Mouse (Mus musculus) stomach, embryonic 15.5 days (tissue): ENCODE data around the gene Stx16. TPM values are rescaled to one million over a fixed set of nuclear protein-coding genes. Genes with fewer than 3 reads are reported as not detected.

Experiments
- ATAC-seq: fragments of 200-750 bp; cut with Nextera tagmentation; 2 replicates; pipeline ENCODE4 v1.8.0; 2017; ENCODE audit warnings: low read depth, moderate number of reproducible peaks, moderate TSS enrichment; ENCODE audit not compliant: insufficient read depth, low FRiP score
- H3K27ac ChIP-seq: fragments of 300-500 bp; sonication (generic); 2 replicates; pipeline ENCODE4 v1.5.1; 2015; ENCODE audit warnings: mild to moderate bottlenecking, inconsistent platforms
- H3K27me3 ChIP-seq: fragments of 300-500 bp; sonication (generic); replicated peaks from 2 replicates; pipeline ENCODE4 v1.6.1; 2015; ENCODE audit warnings: inconsistent platforms
- H3K36me3 ChIP-seq: fragments of 300-500 bp; sonication (generic); 2 replicates; pipeline ENCODE4 v1.6.1; 2015; ENCODE audit warnings: inconsistent platforms
- H3K4me1 ChIP-seq: fragments of 300-500 bp; sonication (generic); 2 replicates; pipeline ENCODE4 v1.6.1; 2015; ENCODE audit warnings: inconsistent platforms
- H3K4me2 ChIP-seq: fragments of 300-500 bp; sonication (generic); 2 replicates; pipeline ENCODE4 v1.6.1; 2015; ENCODE audit warnings: mild to moderate bottlenecking, inconsistent platforms
- H3K4me3 ChIP-seq: fragments of 300-500 bp; sonication (generic); replicated peaks from 2 replicates; pipeline ENCODE4 v1.5.1; 2015; ENCODE audit warnings: inconsistent platforms
- H3K9ac ChIP-seq: fragments of 300-500 bp; sonication (generic); 2 replicates; pipeline ENCODE4 v1.6.1; 2015; ENCODE audit warnings: inconsistent platforms
- H3K9me3 ChIP-seq: fragments of 300-500 bp; sonication (generic); 2 replicates; pipeline ENCODE4 v1.6.1; 2016; ENCODE audit warnings: inconsistent platforms
- WGBS: fragments of 180-500 bp; shearing (Covaris S2); methylation state at CpG from one replicate; pipeline ENCODE4 v1.1.7; 2015; 5-methylcytosine and 5-hydroxymethylcytosine counted together
- polyA plus RNA-seq: library from polyadenylated mRNA; unstranded; fragments of >200 nt; fragmentation: Nextera tagmentation; extraction: Ambion mirVana; gene quantifications from 2 replicates; pipeline ENCODE4 v1.2.1, GENCODE M21; 2015

Gene Stx16
- polyA plus RNA-seq, 1 experiment from 2014 or later = 12.0 TPM

DNA sequence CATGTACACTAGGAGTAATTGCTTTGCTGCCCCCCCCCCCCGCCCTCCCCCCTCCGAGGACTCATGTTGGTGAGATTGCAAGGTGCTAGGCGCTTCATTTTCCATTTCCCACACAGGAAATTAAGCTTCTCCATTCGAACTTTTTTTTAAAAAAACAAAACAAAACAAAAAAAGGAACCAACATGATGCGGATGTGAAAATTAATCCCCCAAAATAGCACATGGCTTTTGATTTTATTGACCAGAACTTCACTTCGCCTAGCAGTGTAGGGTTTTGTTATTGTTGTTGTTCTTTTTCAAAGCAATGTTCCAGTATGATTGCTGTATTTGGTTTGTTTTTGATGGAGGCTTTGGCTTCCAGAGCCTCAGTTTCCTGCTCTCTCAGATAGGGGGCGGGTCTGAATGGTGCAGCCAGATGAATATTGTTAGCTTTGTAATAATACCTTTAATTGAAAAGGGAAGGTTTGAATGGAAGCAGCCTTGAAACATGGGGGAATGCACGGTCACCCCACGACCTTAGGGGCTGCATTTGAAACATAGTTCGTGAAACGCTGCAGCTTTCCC, 1.7 kb downstream of the Stx16 start:
- Histone ChIP-seq H3K27ac (peak overlapping the region; percentile 97), H3K4me3 (peak overlapping the region; percentile 75), H3K27me3 (no peaks in the 10 kb centered on the region), H3K9me3 (no peaks in the 10 kb centered on the region), H3K36me3 (no peaks in the 10 kb centered on the region), H3K4me1 (peaks cover 22% of the 10 kb centered on the region), H3K4me2 (peak overlapping the region; percentile 85), H3K9ac (peak overlapping the region; percentile 6; the same call in 1 of the 2 replicates)
- 10% methylated on average over 11 of the region's 11 CpGs for WGBS
- no peak for ATAC-seq

- H3K4me2 ChIP-seq = no peak overlapping the region
- H3K27ac ChIP-seq = 0 out of 2 replicates have a peak overlapping the region, but pooled peaks have one; percentile 42
- WGBS = 67% methylated on average over 5 of the region's 5 CpGs
- no peaks in the 10 kb centered on the region for H3K36me3 ChIP-seq
- H3K4me3 ChIP-seq = no peak overlapping the region
- H3K9me3 ChIP-seq = no peaks in the 10 kb centered on the region
- H3K27me3 ChIP-seq = no peaks in the 10 kb centered on the region
- no peak for ATAC-seq
- H3K9ac ChIP-seq = no peak overlapping the region
- H3K4me1 ChIP-seq = peaks cover 14% of the 10 kb centered on the region; the same call in 1 of the 2 replicates
Observed at GRCm38 (mm10) chr2:174081833-174082232, 5.7 kb downstream of the Stx16 start.

DNA sequence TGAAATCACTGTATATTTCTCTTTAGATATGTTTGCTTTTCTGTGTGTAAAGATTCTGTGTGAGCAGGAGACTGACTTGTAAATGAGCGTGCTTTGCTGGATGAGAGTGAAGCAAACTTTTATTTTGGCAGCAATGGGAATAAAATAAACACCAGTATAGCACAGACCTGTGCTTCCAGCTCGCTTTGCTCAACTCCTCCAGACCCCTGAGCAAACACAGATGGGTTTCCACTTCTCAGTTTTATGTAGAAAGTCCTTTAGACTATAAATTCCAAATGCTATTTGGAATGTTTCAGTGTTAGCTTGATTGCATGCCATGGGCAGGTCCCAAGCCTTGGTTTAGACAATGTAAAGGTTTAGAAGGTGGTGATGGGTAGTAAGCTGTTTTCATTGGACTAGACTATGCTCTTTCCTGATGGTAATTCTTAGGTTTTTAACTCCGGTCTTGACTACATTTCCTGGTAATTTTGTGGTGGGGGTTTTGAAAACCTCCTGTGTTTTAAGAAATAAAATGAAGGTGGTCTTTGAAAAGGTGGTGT, 6.3 kb downstream of the Stx16 start:
- ATAC-seq = no peak
- 42% methylated on average over 3 of the region's 3 CpGs for WGBS
- Histone ChIP-seq H3K9ac (no peak overlapping the region), H3K36me3 (no peaks in the 10 kb centered on the region), H3K4me3 (no peak overlapping the region), H3K27ac (peak overlapping the region; percentile 42), H3K4me2 (no peak overlapping the region), H3K4me1 (peaks cover 11% of the 10 kb centered on the region; the same call in 1 of the 2 replicates), H3K27me3 (no peaks in the 10 kb centered on the region), H3K9me3 (no peaks in the 10 kb centered on the region)

DNA sequence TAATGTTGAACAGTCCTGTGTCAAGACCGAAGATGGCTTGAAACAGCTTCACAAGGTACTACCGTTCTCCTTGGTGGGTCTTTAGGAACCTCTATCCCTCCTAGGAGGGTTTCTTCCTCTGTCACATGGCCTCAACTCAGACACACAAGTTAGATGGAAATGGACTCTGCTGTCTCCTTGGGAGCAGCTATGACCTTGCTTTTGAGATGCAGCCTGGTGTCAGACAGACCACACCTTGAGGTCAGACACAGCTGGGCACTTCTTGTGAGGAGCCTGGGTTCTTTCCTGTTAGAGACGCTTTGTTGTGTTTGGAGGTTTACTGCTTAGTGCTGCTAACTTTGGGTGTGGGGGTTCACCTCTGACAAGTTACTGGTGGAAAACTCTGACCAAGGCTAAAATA, 19.0 kb downstream of the Stx16 start:
- 93% methylated on average over 3 of the region's 3 CpGs for WGBS
- no peak overlapping the region for H3K4me2 ChIP-seq
- H3K27me3 ChIP-seq = no peaks in the 10 kb centered on the region
- H3K4me3 ChIP-seq = no peak overlapping the region
- peaks cover 47% of the 10 kb centered on the region for H3K36me3 ChIP-seq
- H3K4me1 ChIP-seq = no peaks in the 10 kb centered on the region
- H3K9me3 ChIP-seq = no peaks in the 10 kb centered on the region
- no peak for ATAC-seq
- H3K27ac ChIP-seq = no peak overlapping the region
- H3K9ac ChIP-seq = no peak overlapping the region

DNA sequence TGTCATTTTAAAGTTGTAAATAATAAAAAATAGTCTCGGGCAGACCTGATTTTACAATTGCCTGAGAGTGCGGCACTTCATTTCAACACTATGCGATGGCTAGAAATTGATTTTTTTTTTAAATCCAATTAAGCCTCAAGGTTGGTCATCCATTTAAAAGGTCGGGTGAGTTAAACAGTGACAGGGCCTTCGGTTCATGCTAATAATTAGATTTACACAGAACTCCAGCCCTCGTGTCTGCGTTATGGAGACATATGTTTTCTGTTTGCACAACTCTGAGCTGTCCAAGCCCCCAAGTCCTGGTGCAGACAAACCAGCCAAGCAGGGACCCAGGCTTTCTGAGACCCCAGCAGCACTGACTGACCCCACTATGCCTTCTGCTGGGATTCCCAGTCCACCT, 26.3 kb downstream of the Stx16 start:
- 0 out of 2 replicates have a peak, but pooled peaks cover 12% of the 10 kb centered on the region for H3K36me3 ChIP-seq
- H3K4me2 ChIP-seq = no peak overlapping the region
- no peaks in the 10 kb centered on the region for H3K9me3 ChIP-seq
- 64% methylated on average over 7 of the region's 7 CpGs for WGBS
- no peak overlapping the region for H3K9ac ChIP-seq
- 0 out of 2 replicates have a peak, but pooled peaks have one; percentile 31 for ATAC-seq
- H3K27ac ChIP-seq = no peak overlapping the region
- H3K4me1 ChIP-seq = no peaks in the 10 kb centered on the region
- H3K27me3 ChIP-seq = no peaks in the 10 kb centered on the region
- H3K4me3 ChIP-seq = no peak overlapping the region

DNA sequence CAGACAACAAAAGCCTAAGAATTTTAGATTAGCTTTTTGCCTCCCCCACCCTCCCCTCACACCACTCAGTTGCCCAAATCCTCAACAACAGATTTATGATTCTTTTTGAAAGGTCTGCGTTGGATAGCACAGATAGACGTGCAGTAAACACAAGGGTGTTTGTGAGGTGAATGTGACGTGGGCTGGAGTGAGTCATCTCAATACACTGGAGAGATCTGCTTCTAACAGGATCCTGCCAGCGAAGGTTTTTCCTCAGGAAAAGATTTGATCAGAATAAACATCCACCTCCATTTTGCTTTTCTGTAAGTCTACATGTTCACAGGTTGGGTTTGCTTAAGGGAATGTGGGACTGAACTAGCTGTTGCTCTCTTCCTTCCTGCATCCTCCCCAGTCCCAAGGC, 27.4 kb downstream of the Stx16 start:
- Histone ChIP-seq H3K27ac (no peak overlapping the region), H3K4me1 (no peaks in the 10 kb centered on the region), H3K9me3 (no peaks in the 10 kb centered on the region), H3K4me3 (no peak overlapping the region), H3K27me3 (no peaks in the 10 kb centered on the region), H3K4me2 (no peak overlapping the region), H3K9ac (no peak overlapping the region), H3K36me3 (0 out of 2 replicates have a peak, but pooled peaks cover 9% of the 10 kb centered on the region)
- 67% methylated on average over 4 of the region's 4 CpGs for WGBS
- ATAC-seq = no peak

DNA sequence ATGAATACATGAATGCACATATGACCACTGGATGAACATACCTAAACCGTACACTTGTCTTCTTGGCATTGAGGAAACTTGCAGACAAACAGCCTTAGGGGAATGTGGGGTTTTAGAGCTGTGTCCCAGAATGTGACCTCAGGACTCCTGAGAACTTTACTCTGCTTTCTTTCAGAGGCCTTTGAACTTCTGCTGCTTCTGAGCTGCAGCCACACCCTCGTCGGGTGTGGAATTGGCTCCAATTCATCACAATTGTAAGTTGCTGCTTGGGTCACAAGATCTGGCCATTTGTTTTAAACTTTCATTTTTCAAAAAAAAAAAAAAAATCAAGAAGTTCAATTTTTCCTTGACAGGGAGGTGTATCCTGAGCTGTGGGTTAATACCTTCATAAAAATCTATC, 31.3 kb downstream of the Stx16 start:
- ATAC-seq = no peak
- H3K9ac ChIP-seq = no peak overlapping the region
- H3K27ac ChIP-seq = no peak overlapping the region
- H3K4me3 ChIP-seq = no peak overlapping the region
- no peak overlapping the region for H3K4me2 ChIP-seq
- no peaks in the 10 kb centered on the region for H3K36me3 ChIP-seq
- H3K4me1 ChIP-seq = peaks cover 10% of the 10 kb centered on the region; the same call in 1 of the 2 replicates
- no peaks in the 10 kb centered on the region for H3K27me3 ChIP-seq
- 54% methylated on average over 3 of the region's 3 CpGs for WGBS
- H3K9me3 ChIP-seq = no peaks in the 10 kb centered on the region

- Histone ChIP-seq H3K4me1 (peaks cover 10% of the 10 kb centered on the region; the same call in 1 of the 2 replicates), H3K27me3 (no peaks in the 10 kb centered on the region), H3K27ac (peak within 1 kb of the TSS; percentile 63), H3K9ac (peak within 1 kb of the TSS; percentile 74), H3K4me2 (peak within 1 kb of the TSS; percentile 91), H3K36me3 (peaks cover 10% of the 10 kb centered on the region; the same call in 1 of the 2 replicates), H3K4me3 (peak within 1 kb of the TSS; percentile 61), H3K9me3 (no peaks in the 10 kb centered on the region)
- 3% methylated on average over 83 of the region's 90 CpGs for WGBS
- ATAC-seq = peak; percentile 92
Observed at GRCm38 (mm10) chr2:174109991-174110782, 34.1 kb downstream of the Stx16 start, which contains the start of gene Npepl1. Gene Npepl1, plus strand, starts transcription at chr2:174110349.

GRCm38 (mm10) chr2:174110783-174111549, 34.9 kb downstream of the Stx16 start:
- 48% methylated on average over 33 of the region's 33 CpGs for WGBS
- Histone ChIP-seq H3K27ac (peak overlapping the region; percentile 40), H3K4me3 (peak overlapping the region; percentile 61), H3K9me3 (no peaks in the 10 kb centered on the region), H3K9ac (peak overlapping the region; percentile 74), H3K36me3 (peaks cover 14% of the 10 kb centered on the region; the same call in 1 of the 2 replicates), H3K27me3 (no peaks in the 10 kb centered on the region), H3K4me1 (peaks cover 10% of the 10 kb centered on the region; the same call in 1 of the 2 replicates), H3K4me2 (peak overlapping the region; percentile 91)
- ATAC-seq = peak; percentile 24

- no peak for ATAC-seq
Observed at GRCm38 (mm10) chr2:174112931-174113330, 36.8 kb downstream of the Stx16 start.

DNA sequence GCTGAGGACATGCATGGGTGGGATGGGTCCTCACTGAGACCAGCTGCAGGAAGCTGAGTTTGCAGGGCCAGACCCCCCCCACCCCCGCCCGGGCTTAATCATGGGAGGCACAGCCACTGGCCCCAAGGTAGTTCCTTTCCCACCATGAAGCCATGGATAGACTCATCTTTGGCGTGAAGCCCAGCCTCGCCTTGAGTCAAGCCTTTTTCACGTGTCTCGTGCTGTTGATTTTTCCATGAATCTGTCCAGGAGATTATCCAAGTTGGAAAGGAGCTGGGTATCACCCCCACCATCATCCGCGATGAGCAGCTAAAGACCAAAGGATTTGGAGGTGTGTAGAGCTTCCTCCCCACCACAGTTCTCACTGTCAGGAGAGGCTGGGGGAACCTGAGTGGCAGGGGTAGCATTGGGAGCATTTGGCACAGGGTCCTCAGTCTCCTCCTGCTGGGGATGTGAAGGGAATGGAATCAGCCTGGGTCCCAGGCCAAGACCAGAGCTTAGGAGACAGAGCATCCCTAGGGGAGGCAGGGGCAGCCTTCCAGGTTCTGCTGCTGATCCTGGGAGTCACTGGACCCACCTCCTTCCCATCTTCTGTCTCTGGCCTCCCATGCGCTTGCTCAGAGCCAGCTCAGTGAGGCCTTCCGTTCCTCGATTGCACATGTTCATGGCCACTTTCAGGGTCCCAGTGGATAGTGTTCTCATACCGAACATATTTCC, 38.2 kb downstream of the Stx16 start:
- Histone ChIP-seq H3K36me3 (peaks cover 36% of the 10 kb centered on the region), H3K4me2 (no peak overlapping the region), H3K27me3 (no peaks in the 10 kb centered on the region), H3K4me3 (no peak overlapping the region), H3K27ac (no peak overlapping the region), H3K9ac (no peak overlapping the region), H3K4me1 (peaks cover 10% of the 10 kb centered on the region; the same call in 1 of the 2 replicates), H3K9me3 (no peaks in the 10 kb centered on the region)
- no peak for ATAC-seq
- 86% methylated on average over 12 of the region's 12 CpGs for WGBS

More at GRCm38 (mm10) chr2:174112931-174113330, 36.8 kb downstream of the Stx16 start:
- Histone ChIP-seq H3K9ac (no peak overlapping the region), H3K36me3 (peaks cover 28% of the 10 kb centered on the region; the same call in 1 of the 2 replicates), H3K9me3 (no peaks in the 10 kb centered on the region), H3K4me3 (no peak overlapping the region), H3K27ac (no peak overlapping the region), H3K27me3 (no peaks in the 10 kb centered on the region), H3K4me2 (no peak overlapping the region), H3K4me1 (peaks cover 10% of the 10 kb centered on the region; the same call in 1 of the 2 replicates)
- WGBS = 81% methylated on average over 18 of the region's 18 CpGs
